Mouse (Mus musculus) right cerebral cortex, postnatal 14 days (tissue): ENCODE measurements around the gene Oxct2a.
"Not testable (repeated sequence)": the region's sequence is repeated elsewhere in the genome, so short reads cannot be mapped to it uniquely, and the experiment has no call there.

Source experiments
- DNase-seq: peaks from one replicate; pipeline ENCODE4 v3.0.0; 2022

Gene Oxct2a

DNA sequence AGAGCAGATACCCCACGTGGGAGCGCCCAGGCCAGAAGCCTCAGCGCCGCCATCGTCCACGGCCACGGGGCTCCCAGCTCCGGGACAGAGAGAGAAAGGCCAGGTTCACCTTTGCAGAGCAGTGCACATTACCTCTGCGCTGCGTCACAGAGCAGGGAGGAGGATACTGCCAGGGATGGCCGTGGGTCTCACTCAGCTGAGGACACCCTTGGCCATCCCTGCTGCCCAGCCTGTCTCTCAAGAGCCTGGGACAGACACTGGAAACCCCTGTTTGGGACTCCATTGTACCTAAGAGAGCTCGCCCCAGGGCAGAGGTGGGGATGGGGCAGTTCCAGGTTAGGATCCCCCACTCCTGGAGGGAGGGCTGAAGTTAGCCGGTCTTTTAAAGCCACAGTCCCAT lies at the start of gene Oxct2a:
Gene Oxct2a (minus strand): TSS at position 101 of the 400 bp plus-strand sequence.
- DNase-seq: no peak

GRCm38 (mm10) chr4:123363555-123363954 lies 40.1 kb upstream of the Oxct2a start:
- DNase-seq: no peak

- no peak for DNase-seq
These were observed 37.3 kb upstream of the Oxct2a start for GRCm38 (mm10) chr4:123360771-123361170.

DNA sequence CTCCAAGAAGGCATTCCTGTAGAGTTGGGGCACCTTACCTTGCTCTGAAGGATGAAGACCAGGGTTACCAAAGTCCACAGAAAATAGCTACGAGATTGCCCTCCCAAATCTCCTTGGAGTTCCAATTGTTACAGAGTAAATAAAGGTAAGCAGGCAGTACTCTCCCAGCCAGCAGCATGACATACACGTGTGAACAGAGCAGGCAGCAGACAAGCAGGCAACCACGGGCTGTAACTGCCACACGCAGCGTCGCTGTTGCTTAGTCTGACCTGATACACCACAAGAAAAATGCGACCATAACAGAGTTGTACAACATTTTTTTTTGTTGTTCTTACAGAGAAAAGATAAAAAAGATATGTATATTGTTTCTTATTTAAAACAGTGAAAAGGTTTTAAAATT lies 35.2 kb upstream of the Oxct2a start:
- no peak for DNase-seq

- DNase-seq: no peak
These were observed 32.5 kb upstream of the Oxct2a start for GRCm38 (mm10) chr4:123355941-123356340.

DNA sequence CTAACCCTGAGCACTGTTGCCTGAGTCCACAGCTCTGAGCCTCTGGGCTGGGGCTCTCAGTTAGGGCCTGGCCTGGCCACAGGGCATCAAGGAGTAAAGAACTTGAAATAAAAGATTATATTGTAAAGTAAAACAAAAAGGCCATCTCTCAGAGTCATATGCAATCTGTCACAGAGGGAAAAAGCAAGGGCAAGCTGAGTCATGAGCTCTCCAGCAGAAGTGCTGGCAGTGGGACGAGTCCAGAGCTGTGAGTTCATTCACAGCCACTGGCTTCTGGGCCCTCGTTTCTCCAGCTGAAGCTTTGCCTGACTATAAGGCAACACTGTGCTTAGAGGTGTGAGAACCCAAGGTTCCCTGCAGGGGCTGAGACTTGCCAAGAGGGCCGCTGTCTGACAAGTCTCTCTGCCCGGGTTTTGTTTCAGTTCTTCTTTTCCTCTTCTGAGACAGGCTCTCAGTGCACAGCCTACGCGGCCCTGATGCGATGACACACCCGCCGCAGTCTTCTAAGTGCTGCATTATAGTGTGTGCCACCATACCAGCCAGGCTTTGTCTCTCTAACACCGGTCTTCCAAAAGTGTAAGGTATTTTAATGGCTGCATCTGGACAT lies 29.9 kb upstream of the Oxct2a start:
- no peak for DNase-seq

- DNase-seq: no peak
These were observed 20.0 kb upstream of the Oxct2a start for GRCm38 (mm10) chr4:123343471-123343789.

DNA sequence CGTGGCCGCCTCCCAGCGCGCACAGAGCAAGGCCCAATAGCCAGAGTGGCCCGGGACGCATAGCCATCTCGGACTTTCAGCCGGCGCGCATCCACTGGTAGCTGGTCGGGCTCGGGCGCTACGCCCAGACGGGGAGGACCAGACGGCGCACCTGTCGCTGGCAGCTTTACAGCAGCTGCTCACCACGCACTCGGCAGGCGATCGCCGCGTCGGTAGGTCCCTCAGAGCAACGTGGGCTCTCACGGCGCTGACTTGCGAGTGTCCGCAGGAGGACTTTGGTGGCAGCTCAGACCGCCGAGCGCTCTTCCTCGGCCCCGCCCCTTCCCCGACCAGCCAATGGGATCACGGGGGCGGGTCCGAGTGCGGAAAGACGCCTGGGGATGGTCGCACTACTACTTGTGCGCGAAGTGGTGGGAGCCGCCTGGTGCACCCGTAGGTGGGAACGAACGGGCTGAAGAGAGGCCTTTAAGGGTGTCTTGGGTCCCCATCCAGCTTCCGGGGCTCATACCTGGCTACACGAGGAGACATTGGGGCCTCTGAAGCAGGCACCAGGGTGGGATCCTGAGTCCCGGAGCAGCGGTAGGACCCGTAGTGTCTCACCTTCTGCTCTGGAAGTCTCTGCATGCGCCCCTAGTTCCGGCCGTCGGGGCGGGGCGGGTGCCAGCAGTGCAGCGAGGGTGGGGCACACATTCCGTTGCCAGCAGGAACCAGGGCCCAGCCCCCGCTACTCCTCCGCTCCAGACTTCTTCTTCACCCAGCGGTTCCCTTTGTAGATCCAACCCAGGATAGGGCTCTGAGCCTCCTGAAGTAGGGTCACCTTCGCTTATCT lies 19.4 kb upstream of the Oxct2a start, which contains the start of gene Bmp8a:
Gene Bmp8a (minus strand): TSS at position 611 of the 829 bp plus-strand sequence.
- DNase-seq: peak; percentile 48

DNA sequence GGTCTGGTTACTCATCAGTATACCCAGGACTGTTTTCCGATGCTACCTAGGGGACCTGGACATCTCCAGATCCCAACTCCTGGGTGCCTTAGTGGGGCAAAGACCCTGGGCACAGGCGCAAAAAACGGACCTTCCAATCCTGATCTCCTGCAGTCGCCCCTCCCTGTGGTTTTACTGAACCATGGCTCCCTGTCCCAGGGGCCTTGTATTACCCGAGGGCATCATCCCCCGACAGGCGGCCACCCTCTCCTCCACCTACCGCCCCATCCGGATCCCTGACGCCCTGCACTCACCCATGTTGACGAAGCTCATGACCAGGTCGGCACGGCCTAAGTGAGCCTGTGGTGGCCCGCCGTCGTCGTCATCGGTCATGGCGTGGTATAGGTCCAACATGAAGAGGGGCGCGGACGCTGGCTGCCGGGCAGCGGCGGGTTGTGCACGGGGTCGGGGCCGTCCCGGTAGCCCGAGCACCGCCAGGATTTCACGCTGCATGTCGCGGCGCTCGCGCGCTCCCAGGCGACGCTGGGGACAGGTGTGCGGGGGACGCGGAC lies 18.7 kb upstream of the Oxct2a start:
- DNase-seq: no peak

GRCm38 (mm10) chr4:123340232-123340631 lies 16.8 kb upstream of the Oxct2a start:
- no peak for DNase-seq

- no peak for DNase-seq
These were observed 14.3 kb upstream of the Oxct2a start for GRCm38 (mm10) chr4:123337693-123338092.

GRCm38 (mm10) chr4:123335796-123336585 lies 12.6 kb upstream of the Oxct2a start:
- DNase-seq: no peak

DNA sequence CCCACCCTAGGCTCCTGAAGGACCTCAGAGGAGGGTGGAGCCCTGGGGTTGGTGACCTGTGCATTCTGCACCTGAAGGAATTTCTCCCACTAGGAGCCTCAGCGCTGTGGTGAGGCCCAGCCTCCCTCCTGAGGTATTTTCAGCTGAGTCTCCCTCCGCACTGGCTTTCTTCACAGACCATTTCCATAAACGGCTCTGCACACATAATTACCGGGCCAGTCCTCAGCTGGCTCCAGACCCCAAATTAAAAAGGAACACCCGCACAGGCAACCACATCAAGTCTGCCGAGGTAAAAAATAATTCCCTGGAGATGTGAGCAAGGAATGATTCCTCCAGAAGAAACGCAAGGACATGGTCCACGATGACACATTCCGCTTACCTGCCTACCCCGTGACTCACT lies 11.8 kb upstream of the Oxct2a start:
- DNase-seq: not testable (repeated sequence)

- DNase-seq: no peak
These were observed 10.7 kb upstream of the Oxct2a start for GRCm38 (mm10) chr4:123334177-123334576.

GRCm38 (mm10) chr4:123333151-123333550 lies 9.7 kb upstream of the Oxct2a start:
- DNase-seq: no peak

DNA sequence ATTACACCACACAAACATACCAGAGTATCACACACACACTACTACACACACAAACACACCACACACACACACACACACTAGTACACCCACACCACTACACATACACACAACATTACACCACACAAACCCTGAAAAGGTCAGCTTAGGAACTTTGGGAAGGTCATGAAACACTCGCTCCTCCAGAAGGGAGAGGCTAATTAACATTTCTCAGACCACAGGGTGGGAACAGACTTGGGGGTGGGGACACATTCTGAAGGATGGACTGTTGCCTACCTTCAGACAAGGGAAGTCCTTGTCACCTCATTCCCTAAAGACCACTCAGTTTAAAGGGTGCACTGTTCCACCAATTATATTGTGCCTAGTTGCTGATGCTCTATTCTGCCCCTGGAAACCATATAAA lies 8.5 kb upstream of the Oxct2a start:
- not testable (repeated sequence) for DNase-seq

GRCm38 (mm10) chr4:123331326-123331725 lies 7.9 kb upstream of the Oxct2a start:
- no peak for DNase-seq

- no peak for DNase-seq
These were observed 5.5 kb upstream of the Oxct2a start for GRCm38 (mm10) chr4:123328946-123329345.

DNA sequence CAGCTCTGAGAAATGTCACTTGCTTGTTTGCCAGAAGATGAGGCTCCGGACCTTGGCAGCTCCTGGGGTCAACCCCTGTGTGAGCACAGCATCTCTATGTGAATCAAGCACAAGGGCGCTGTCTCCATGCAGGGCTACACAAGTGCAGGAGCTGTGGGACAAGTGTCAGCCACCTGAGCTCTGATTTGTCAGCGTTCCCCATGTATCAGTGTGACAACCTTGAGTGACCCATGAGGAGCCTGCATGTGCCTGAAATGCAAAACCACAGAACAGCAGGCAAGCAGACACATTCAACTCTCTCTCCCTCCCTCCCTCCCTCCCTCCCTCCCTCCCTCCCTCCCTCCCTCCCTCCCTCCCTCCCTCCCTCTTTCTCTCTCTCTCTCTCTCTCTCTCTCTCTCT lies 4.2 kb upstream of the Oxct2a start:
- no peak for DNase-seq

- no peak for DNase-seq
These were observed 2.7 kb upstream of the Oxct2a start for GRCm38 (mm10) chr4:123326087-123326486.

DNA sequence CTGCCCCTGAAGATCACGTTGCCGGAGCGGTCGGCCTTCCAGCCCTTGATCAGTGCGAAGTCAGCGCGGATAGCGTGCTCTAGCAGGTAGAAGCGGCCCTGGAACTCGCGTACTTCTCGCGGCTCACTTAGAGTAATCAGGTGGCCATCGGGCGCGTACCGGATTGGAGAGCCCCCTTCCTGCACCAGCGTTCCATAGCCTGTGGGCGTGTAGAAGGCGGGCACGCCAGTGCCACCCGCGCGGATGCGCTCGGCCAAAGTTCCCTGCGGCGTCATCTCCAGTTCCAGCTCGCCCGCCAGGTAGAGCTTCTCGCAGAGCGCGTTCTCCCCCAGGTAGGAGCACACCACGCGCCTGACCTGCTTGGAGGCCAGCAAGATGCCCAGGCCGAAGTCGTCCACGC lies 524 bp downstream of the Oxct2a start:
- not testable (repeated sequence) for DNase-seq

DNA sequence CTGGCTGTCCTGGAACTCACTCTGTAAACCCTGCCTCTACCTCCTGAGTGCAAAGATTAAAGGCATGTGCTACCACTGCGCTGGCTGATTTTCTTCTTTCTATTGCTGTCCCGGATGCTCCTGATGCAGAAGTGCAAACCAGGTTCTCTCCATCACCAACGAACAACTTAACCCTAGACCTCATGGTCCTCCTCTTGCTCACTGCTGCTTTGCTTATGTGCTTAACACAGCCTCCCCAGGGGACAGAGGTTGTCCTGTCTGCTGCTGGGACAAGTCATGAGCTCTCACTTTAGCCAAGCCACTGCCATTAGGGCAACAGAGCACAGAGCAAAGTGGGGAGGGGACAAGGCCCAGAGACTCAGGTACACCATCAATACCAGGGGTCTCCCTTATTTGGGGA lies 8.9 kb downstream of the Oxct2a start:
- DNase-seq: no peak

DNA sequence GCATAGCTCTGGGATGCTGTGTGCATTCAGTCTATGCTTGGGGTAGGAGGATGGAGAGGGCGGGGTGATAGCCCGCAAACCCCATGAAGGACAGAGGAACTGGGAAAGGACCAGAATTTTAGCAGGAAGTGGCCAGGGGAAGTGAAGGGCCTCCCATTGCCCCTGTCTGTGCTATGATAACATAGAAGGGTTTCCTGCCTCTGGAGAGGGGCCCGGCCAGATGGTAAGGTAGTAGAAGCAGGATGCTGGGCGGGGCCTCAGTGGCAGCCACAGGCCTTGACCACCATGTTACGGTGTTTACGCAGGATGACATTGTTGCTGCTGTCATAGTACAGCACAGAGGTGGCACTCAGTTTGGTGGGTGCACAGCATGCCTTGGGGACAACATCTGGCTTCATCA lies 10.4 kb downstream of the Oxct2a start:
- DNase-seq: no peak
